Mouse (Mus musculus) limb, embryonic 13.5 days (tissue): ENCODE measurements around the gene B4galt1. TPM values are rescaled to one million over a fixed set of nuclear protein-coding genes. Genes with fewer than 3 reads are reported as not detected.

ENCODE experiments used
- ATAC-seq: fragments of 200-750 bp; cut with Nextera tagmentation; 2 replicates; pipeline ENCODE4 v1.8.0; 2017; ENCODE audit warnings: low read depth, moderate number of reproducible peaks, moderate TSS enrichment; ENCODE audit not compliant: low FRiP score
- H3K27ac ChIP-seq: fragments of 300-500 bp; sonication (generic); 2 replicates; pipeline ENCODE4 v1.5.1; 2015; ENCODE audit warnings: inconsistent platforms, mild to moderate bottlenecking, moderate library complexity
- H3K27me3 ChIP-seq: fragments of 300-500 bp; sonication (generic); 2 replicates; pipeline ENCODE4 v1.6.1; 2015; ENCODE audit warnings: mild to moderate bottlenecking, inconsistent platforms
- H3K36me3 ChIP-seq: fragments of 300-500 bp; sonication (generic); 2 replicates; pipeline ENCODE4 v1.6.1; 2015; ENCODE audit warnings: inconsistent platforms, mild to moderate bottlenecking, moderate library complexity
- H3K4me1 ChIP-seq: fragments of 300-500 bp; sonication (generic); 2 replicates; pipeline ENCODE4 v1.6.1; 2015; ENCODE audit warnings: inconsistent platforms
- H3K4me2 ChIP-seq: fragments of 300-500 bp; sonication (generic); replicated peaks from 2 replicates; pipeline ENCODE4 v1.6.1; 2015; ENCODE audit warnings: inconsistent platforms, mild to moderate bottlenecking, moderate library complexity
- H3K4me3 ChIP-seq: fragments of 300-500 bp; sonication (generic); 2 replicates; pipeline ENCODE4 v1.5.1; 2015; ENCODE audit warnings: moderate library complexity, mild to moderate bottlenecking, inconsistent platforms
- H3K9ac ChIP-seq: fragments of 300-500 bp; sonication (generic); 2 replicates; pipeline ENCODE4 v1.6.1; 2015; ENCODE audit warnings: mild to moderate bottlenecking, inconsistent platforms
- H3K9me3 ChIP-seq: fragments of 300-500 bp; sonication (generic); 2 replicates; pipeline ENCODE4 v1.6.1; 2016; ENCODE audit warnings: inconsistent platforms
- WGBS: fragments of 180-500 bp; shearing (Covaris S2); methylation state at CpG from one replicate; pipeline ENCODE4 v1.1.7; 2015; 5-methylcytosine and 5-hydroxymethylcytosine counted together
- polyA plus RNA-seq: library from polyadenylated mRNA; unstranded; fragments of >200 nt; fragmentation: Nextera tagmentation; extraction: Ambion mirVana; gene quantifications from 2 replicates; pipeline ENCODE4 v1.2.1, GENCODE M21; 2015

B4galt1 gene
- polyA plus RNA-seq: 40.5 and 41.2 TPM in 2 replicates

DNA sequence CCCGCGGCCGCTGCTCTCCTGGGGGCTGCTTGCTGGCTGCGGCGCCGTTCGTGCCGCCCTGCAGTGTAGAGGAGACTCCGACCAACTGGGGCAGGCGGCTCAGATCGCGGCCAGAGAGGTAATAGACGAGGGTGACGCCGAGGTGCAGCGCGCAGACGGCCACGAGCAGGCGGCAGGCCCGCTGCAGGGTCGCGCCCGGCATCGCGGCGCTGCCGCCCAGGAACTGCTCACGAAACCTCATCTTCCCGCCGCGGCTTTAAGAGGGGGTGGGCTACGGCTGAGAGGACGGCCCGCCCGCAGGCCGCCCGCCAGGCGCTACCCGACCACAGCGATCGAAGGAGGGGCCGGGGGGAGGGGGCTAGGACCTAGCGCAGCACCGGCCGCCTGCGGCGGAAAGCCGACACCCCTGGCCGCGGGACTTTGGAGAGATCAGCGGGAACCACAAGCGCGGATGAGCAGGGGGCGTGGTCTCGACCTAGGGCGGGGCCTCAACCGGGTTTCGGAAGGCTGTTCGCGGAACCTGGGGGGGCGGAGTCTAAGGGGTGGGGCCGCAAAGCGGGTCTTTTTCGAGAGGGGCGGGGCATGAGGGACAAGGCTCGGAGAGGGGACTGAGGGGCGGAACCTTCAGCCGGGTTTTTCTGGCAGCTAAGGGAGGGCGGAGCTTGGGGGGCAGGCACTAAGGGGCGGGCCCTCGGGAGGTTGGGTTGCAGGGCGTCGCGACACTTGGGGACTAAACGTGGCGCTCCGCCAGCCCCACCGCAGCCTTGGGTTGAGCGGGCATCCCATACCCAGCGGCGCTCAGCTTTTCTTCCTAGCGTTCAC lies at the start of gene B4galt1:
TSS of gene B4galt1 (minus strand) at position 441 of the 822 bp plus-strand sequence.
- WGBS: under 1% methylated on average over 70 of the region's 83 CpGs
- Histone ChIP-seq H3K27ac (peak within 1 kb of the TSS; percentile 93), H3K4me2 (peak within 1 kb of the TSS; percentile 94), H3K9me3 (no peaks in the 10 kb centered on the region), H3K4me1 (peaks cover 36% of the 10 kb centered on the region), H3K9ac (peak within 1 kb of the TSS; percentile 92), H3K36me3 (no peaks in the 10 kb centered on the region; the same call in 1 of the 2 replicates), H3K27me3 (no peaks in the 10 kb centered on the region), H3K4me3 (peak within 1 kb of the TSS; percentile 81)
- ATAC-seq: peak; percentile 97

DNA sequence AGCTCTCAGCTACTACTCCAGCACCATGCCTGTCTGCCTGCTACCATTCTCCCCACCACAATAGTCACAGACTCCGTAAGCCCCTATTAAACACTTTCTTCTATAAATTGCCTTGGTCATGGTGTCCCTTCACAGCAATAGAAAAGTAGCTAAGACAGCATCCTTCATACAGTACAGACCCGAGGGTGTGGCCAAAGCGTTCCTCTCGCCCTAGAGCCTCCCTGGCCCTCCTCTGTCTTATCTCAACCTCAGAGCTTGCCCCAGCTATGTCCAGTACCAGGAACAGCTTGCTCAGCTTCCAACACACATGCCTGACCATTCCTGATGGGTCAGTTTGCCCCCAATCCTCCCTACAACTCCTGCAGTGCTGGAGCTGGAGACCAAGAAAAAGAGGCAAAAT lies 46.8 kb upstream of the B4galt1 start:
- H3K4me1 ChIP-seq: peaks cover 9% of the 10 kb centered on the region; the same call in 1 of the 2 replicates
- H3K4me3 ChIP-seq: no peak overlapping the region
- H3K4me2 ChIP-seq: no peak overlapping the region
- ATAC-seq: no peak
- 86% methylated on average over 4 of the region's 4 CpGs for WGBS
- no peaks in the 10 kb centered on the region for H3K36me3 ChIP-seq
- no peaks in the 10 kb centered on the region for H3K27me3 ChIP-seq
- H3K9me3 ChIP-seq: peaks cover 7% of the 10 kb centered on the region
- no peak overlapping the region for H3K9ac ChIP-seq
- no peak overlapping the region for H3K27ac ChIP-seq

DNA sequence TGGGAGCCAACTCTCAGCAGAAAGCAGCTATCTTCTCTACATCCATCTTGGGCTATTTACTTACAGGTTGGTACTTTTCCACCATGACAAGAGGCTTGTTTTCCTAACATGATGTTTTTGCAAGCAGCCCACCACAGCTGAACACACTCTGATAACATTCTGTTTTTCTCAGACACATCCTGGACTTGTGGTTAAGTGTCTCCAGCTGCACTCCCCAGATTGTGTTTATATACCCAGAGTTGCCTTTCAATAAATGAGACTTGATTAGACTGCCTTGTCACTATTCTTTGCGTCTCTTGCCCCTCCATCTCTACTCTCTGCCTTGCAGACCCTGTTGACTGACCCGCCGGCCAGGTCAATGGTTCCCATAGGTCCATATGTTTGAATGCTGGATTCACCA lies 46.3 kb upstream of the B4galt1 start:
- Histone ChIP-seq H3K9me3 (peaks cover 9% of the 10 kb centered on the region), H3K4me3 (no peak overlapping the region), H3K27me3 (no peaks in the 10 kb centered on the region), H3K4me1 (peaks cover 9% of the 10 kb centered on the region; the same call in 1 of the 2 replicates), H3K27ac (no peak overlapping the region), H3K4me2 (no peak overlapping the region), H3K36me3 (no peaks in the 10 kb centered on the region), H3K9ac (no peak overlapping the region)
- WGBS: 92% methylated on average over 3 of the region's 3 CpGs
- no peak for ATAC-seq

DNA sequence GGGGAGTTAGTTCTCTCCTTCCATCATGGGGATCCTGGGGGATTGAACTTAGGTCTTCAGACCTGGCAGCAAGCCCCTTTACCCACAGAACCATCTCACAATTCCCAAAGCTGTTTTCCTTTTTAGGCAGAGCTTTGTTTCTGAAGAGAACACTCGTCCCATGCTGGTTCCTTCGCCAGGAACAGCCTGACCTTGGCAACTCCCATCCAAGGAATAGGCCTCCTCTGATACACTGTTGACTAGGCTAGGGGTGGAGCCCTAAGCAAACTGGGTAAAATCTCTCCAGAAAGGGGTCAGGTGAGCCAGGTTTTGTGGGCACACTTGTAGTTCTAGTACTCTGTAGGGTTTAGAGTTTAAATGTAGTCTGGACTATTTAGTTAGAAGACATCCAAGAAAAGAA lies 45.5 kb upstream of the B4galt1 start:
- H3K27me3 ChIP-seq: no peaks in the 10 kb centered on the region

DNA sequence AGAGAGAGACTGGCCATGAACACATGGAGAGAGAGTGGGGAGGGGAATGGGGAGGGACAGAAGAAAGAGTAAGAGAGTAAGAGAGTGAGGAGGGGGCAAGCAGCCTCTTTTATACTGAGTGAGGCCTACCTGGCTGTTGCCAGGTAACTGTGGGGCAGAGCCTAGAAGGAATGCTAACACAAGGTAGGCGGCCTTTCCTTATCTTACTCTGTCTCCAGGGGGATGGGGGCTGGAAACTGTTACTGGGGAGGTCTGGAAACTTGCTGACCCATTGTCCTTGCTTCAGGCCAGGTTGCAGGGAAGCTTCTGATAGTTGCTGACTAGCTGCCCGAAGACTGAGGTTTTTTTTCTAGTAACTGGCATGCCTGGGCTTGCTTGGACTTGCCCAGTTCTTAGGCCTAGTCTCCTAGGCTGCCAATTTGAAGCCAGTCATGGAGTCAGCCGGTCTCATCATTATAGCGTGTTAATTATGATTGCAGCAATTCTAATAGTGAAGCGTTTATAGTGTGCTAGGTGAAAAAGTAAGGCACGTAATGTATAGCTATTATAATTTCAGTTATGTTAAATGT lies 44.8 kb upstream of the B4galt1 start:
- H3K4me1 ChIP-seq: peaks cover 9% of the 10 kb centered on the region; the same call in 1 of the 2 replicates
- H3K9ac ChIP-seq: no peak overlapping the region
- H3K4me3 ChIP-seq: no peak overlapping the region
- no peak overlapping the region for H3K27ac ChIP-seq
- H3K9me3 ChIP-seq: peaks cover 9% of the 10 kb centered on the region
- no peaks in the 10 kb centered on the region for H3K27me3 ChIP-seq
- H3K36me3 ChIP-seq: no peaks in the 10 kb centered on the region
- 78% methylated on average over 6 of the region's 6 CpGs for WGBS
- H3K4me2 ChIP-seq: no peak overlapping the region
- no peak for ATAC-seq

More for the DNA sequence above, 45.5 kb upstream of the B4galt1 start:
- ATAC-seq: no peak
- whole genome bisulfite sequencing: 72% methylated on average over 2 of the region's 2 CpGs
- H3K4me3 ChIP-seq: no peak overlapping the region
- no peak overlapping the region for H3K9ac ChIP-seq
- H3K27ac ChIP-seq: no peak overlapping the region
- no peak overlapping the region for H3K4me2 ChIP-seq
- H3K36me3 ChIP-seq: no peaks in the 10 kb centered on the region
- peaks cover 9% of the 10 kb centered on the region for H3K9me3 ChIP-seq
- H3K4me1 ChIP-seq: peaks cover 9% of the 10 kb centered on the region; the same call in 1 of the 2 replicates

DNA sequence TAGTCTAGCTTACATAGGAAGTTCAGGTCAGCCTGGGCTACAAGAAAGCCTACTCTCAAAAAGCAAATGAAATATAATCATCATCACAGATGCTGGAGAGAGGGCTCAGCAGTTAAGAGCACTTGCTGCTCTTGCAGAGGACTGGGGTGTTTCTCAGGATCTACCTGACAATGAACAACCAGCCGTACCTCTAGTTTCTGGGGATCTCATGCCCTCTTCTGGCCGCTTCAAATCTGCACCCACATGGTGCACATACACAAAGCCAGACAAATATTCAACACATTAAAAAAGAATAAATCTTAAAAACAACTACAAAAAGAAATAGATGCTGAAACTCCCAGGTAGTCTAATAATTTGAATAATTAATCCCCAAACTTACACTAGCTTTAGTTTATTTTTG lies 41.8 kb upstream of the B4galt1 start:
- Histone ChIP-seq H3K27ac (no peak overlapping the region), H3K9ac (no peak overlapping the region), H3K4me1 (peaks cover 9% of the 10 kb centered on the region; the same call in 1 of the 2 replicates), H3K27me3 (no peaks in the 10 kb centered on the region), H3K4me2 (no peak overlapping the region), H3K9me3 (peaks cover 8% of the 10 kb centered on the region), H3K4me3 (no peak overlapping the region), H3K36me3 (no peaks in the 10 kb centered on the region)
- WGBS: 88% methylated on average over 2 of the region's 2 CpGs
- no peak for ATAC-seq

DNA sequence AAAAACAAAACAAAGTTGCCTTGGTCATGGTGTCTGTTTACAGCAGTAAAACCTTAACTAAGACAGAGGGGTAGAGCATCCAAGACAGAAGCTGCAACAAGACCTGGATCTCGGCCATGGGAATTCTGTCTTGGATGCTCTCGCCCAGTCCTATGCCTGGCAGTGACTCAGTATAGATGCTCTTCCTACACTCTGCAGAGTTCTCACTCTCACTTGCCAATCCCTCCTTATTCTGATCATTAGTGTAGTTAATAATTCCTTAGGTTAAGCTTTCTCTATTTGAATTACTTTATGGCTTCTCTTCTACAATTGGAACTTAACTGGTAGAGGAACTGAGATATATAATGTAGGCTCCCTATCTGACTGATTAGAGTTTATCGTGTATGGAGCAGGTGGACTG lies 41.3 kb upstream of the B4galt1 start:
- Histone ChIP-seq H3K36me3 (no peaks in the 10 kb centered on the region), H3K27ac (no peak overlapping the region), H3K9ac (no peak overlapping the region), H3K4me1 (peaks cover 9% of the 10 kb centered on the region; the same call in 1 of the 2 replicates), H3K4me2 (no peak overlapping the region), H3K4me3 (no peak overlapping the region), H3K9me3 (peaks cover 3% of the 10 kb centered on the region; the same call in 1 of the 2 replicates), H3K27me3 (no peaks in the 10 kb centered on the region)
- WGBS: 95% methylated on average over 3 of the region's 3 CpGs
- no peak for ATAC-seq

DNA sequence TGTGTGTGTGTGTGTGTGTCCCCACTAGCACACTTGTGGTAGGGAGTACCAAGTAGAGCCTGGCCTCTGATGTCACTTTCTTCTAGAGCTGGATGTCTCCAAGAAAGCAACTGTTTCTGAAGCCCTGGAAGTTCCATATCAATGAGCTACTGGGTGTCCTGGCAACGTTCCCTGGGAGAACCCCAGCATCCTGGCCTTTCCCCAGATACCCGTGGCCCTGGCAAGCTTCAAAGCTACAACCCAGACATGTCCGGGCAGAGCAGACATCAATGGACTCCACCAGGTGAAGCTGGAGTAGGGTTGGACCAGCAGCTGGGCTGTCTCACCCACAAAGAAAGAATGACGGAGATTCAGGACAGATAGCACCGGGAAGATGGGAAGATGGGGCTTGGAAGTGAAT lies 37.4 kb upstream of the B4galt1 start:
- ATAC-seq: no peak
- Histone ChIP-seq H3K27ac (no peak overlapping the region), H3K9ac (no peak overlapping the region), H3K9me3 (peaks cover 3% of the 10 kb centered on the region; the same call in 1 of the 2 replicates), H3K27me3 (no peaks in the 10 kb centered on the region), H3K36me3 (no peaks in the 10 kb centered on the region), H3K4me1 (no peaks in the 10 kb centered on the region), H3K4me2 (no peak overlapping the region), H3K4me3 (no peak overlapping the region)
- 72% methylated on average over 5 of the region's 5 CpGs for WGBS

DNA sequence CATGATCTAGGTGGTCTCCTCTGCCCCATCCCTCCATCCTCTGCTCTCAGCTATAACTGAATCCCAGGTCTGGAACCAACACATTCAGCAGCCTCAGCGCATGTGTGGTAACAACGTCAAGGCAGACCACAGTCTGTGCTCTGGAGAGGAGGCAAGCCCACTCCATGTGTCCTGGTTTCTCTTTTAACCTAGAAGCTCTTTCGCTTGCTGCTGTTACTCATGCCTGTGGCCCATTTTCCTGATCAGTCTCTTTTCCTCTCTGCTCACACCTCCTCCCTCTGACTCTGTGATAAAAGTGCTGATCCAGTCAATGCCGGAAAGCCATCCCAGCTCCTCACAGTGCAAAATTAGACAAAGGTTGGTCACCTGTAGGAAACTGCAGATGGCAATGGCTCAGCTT lies 36.2 kb upstream of the B4galt1 start:
- Histone ChIP-seq H3K9ac (no peak overlapping the region), H3K9me3 (no peaks in the 10 kb centered on the region), H3K27ac (no peak overlapping the region), H3K4me3 (no peak overlapping the region), H3K4me2 (no peak overlapping the region), H3K36me3 (no peaks in the 10 kb centered on the region), H3K27me3 (no peaks in the 10 kb centered on the region), H3K4me1 (peaks cover 4% of the 10 kb centered on the region; the same call in 1 of the 2 replicates)
- ATAC-seq: no peak
- WGBS: 84% methylated on average over 4 of the region's 4 CpGs

DNA sequence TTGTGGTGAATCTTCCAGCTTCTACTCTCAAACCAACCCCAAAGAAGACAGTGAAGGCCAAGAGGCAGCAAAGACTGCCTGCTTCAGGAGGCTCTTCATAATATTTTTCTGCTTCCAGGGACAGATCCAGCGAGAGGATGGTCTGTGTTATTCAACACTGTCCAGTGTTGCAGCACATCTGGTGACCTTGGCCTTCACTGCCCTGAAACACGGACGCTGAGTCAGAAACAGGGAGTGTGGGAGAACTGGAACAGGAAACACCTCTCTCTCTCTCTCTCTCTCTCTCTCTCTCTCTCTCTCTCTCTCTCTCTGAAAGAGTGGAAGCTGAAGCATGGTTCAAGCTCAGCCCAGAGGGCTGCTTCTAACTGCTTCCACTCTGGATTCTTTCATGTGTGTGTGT lies 35.4 kb upstream of the B4galt1 start:
- Histone ChIP-seq H3K4me3 (no peak overlapping the region), H3K9ac (no peak overlapping the region), H3K4me1 (peaks cover 11% of the 10 kb centered on the region), H3K4me2 (no peak overlapping the region), H3K36me3 (no peaks in the 10 kb centered on the region), H3K27ac (no peak overlapping the region), H3K9me3 (no peaks in the 10 kb centered on the region), H3K27me3 (no peaks in the 10 kb centered on the region)
- WGBS: 43% methylated on average over 3 of the region's 3 CpGs
- no peak for ATAC-seq

DNA sequence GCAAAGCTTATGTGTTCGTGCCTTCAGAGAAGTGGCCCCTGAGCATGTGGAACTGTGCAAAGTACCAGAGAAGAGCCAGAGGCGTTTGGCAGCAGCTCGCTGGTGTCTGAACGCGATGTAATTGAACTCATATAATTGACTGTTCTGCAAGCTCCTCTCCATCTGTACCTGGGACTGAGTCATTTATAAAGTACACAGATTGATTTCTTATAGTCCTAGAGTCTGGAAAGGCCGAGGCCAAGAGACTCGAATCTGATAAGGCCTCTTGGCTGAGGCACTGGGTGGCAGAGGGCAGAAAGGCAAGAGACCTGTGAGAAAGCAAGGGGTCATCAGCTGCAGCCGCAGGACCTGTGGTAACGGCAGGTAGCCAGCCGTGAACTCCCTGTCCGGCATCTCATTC lies 35.0 kb upstream of the B4galt1 start:
- Histone ChIP-seq H3K4me1 (peaks cover 14% of the 10 kb centered on the region), H3K27me3 (no peaks in the 10 kb centered on the region), H3K4me2 (no peak overlapping the region), H3K9ac (no peak overlapping the region), H3K9me3 (no peaks in the 10 kb centered on the region), H3K36me3 (no peaks in the 10 kb centered on the region), H3K4me3 (no peak overlapping the region), H3K27ac (no peak overlapping the region)
- ATAC-seq: no peak
- WGBS: 79% methylated on average over 11 of the region's 11 CpGs

DNA sequence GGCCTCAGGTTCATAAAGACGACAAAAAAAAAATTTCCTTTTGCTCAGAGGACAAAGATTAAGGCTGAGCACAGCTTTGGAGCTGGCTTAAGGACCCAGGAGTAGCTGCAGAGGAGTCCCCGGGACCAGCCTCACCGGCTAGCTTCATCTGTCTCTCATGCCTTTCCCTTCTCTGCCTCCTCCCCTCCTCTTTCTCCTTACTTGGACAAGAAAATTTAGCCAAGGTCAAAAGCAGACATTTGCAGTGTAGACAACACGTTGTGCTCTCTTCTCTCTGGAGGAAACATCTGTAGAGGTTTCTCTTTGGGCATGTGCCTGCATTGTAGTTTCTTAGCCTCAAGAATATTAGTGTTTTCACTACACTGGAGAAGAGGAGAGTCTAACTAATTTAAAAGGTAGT lies 32.1 kb upstream of the B4galt1 start:
- Histone ChIP-seq H3K4me3 (no peak overlapping the region), H3K27ac (no peak overlapping the region), H3K9me3 (no peaks in the 10 kb centered on the region), H3K27me3 (no peaks in the 10 kb centered on the region), H3K4me1 (peaks cover 18% of the 10 kb centered on the region), H3K4me2 (no peak overlapping the region), H3K36me3 (no peaks in the 10 kb centered on the region), H3K9ac (no peak overlapping the region)
- no peak for ATAC-seq
- 64% methylated on average over 4 of the region's 4 CpGs for whole genome bisulfite sequencing
